Mouse (Mus musculus) thymus, postnatal 0 days (tissue): ENCODE data around the gene Prss1. TPM values are rescaled to one million over a fixed set of nuclear protein-coding genes. Genes with fewer than 3 reads are reported as not detected.
"Not testable (repeated sequence)": the region's sequence is repeated elsewhere in the genome, so short reads cannot be mapped to it uniquely, and the experiment has no call there.

Experiments
- DNase-seq: peaks from one replicate; pipeline ENCODE4 v3.0.0-alpha.2; 2015; ENCODE audit warnings: low spot score
- polyA plus RNA-seq: library from polyadenylated mRNA; unstranded; fragments of >200 nt; fragmentation: Nextera tagmentation; extraction: Ambion mirVana; gene quantifications from 2 replicates; pipeline ENCODE4 v1.2.1, GENCODE M21; 2015

Gene Prss1
- polyA plus RNA-seq = 0.71 and 1.2 TPM in 2 replicates

- not testable (repeated sequence) for DNase-seq
Observed at GRCm38 (mm10) chr6:41458632-41459031, at the start of gene Prss1. Prss1 (plus strand) TSS chr6:41458932.

- DNase-seq = not testable (repeated sequence)
Observed at GRCm38 (mm10) chr6:41442261-41442660, 16.5 kb upstream of the Prss1 start.

- DNase-seq = not testable (repeated sequence)
Observed at GRCm38 (mm10) chr6:41446045-41446444, 12.7 kb upstream of the Prss1 start, which contains the start of gene Gm10334. Gm10334 (minus strand) TSS chr6:41446145.

GRCm38 (mm10) chr6:41499374-41499773 is 40.6 kb downstream of the Prss1 start:
- DNase-seq = no peak

GRCm38 (mm10) chr6:41504915-41505314 is 46.2 kb downstream of the Prss1 start:
- DNase-seq = no peak

GRCm38 (mm10) chr6:41505323-41505722 is 46.6 kb downstream of the Prss1 start:
- DNase-seq = peak; percentile 23

Other genes with a start within 250 kb of the Prss1 start
- 0.37 and 0.61 TPM in 2 replicates for gene Try4, start 156.7 kb upstream of the Prss1 start, polyA plus RNA-seq
- 0.61 and 1.0 TPM in 2 replicates for gene Try5, start 142.1 kb upstream of the Prss1 start, polyA plus RNA-seq
- gene Try10, start 104.8 kb upstream of the Prss1 start, polyA plus RNA-seq = not detected in 2 replicates
- not detected in 2 replicates for gene Prss3, start 81.3 kb upstream of the Prss1 start, polyA plus RNA-seq
- 0.98 and 1.6 TPM in 2 replicates for gene Gm5771, start 66.6 kb upstream of the Prss1 start, polyA plus RNA-seq
- not detected in 2 replicates for gene Gm10334, start 12.8 kb upstream of the Prss1 start, polyA plus RNA-seq
- 3.6 and 4.7 TPM in 2 replicates for gene Prss2, start 62.9 kb downstream of the Prss1 start, polyA plus RNA-seq
- 81.3 and 84.2 TPM in 2 replicates for gene Ephb6, start 146.6 kb downstream of the Prss1 start, polyA plus RNA-seq
- 0.64 and 1.1 TPM in 2 replicates for gene Trpv6, start 177.5 kb downstream of the Prss1 start, polyA plus RNA-seq
- 0.04 TPM in 1 of 2 replicates, not detected in the other for gene Trpv5, start 221.8 kb downstream of the Prss1 start, polyA plus RNA-seq
- gene Llcfc1, start 225.5 kb downstream of the Prss1 start, polyA plus RNA-seq = 0.18 TPM in 1 of 2 replicates, not detected in the other
- 0.31 and 0.75 TPM in 2 replicates for gene Kel, start 245.4 kb downstream of the Prss1 start, polyA plus RNA-seq